Mouse (Mus musculus): Measurements from ENCODE around the gene Cops9. TPM values are rescaled to one million over a fixed set of nuclear protein-coding genes. Genes with fewer than 3 reads are reported as not detected.
A peak's percentile ranks its signal among the peaks of the same experiment; 100 is the strongest.

Gene Cops9
- total RNA-seq (2014; rRNA removed) (201 and 223 TPM in 2 replicates), polyA plus RNA-seq (2015; fragmentation: Nextera tagmentation; extraction: Ambion mirVana) (641 and 676 TPM in 2 replicates)

DNA sequence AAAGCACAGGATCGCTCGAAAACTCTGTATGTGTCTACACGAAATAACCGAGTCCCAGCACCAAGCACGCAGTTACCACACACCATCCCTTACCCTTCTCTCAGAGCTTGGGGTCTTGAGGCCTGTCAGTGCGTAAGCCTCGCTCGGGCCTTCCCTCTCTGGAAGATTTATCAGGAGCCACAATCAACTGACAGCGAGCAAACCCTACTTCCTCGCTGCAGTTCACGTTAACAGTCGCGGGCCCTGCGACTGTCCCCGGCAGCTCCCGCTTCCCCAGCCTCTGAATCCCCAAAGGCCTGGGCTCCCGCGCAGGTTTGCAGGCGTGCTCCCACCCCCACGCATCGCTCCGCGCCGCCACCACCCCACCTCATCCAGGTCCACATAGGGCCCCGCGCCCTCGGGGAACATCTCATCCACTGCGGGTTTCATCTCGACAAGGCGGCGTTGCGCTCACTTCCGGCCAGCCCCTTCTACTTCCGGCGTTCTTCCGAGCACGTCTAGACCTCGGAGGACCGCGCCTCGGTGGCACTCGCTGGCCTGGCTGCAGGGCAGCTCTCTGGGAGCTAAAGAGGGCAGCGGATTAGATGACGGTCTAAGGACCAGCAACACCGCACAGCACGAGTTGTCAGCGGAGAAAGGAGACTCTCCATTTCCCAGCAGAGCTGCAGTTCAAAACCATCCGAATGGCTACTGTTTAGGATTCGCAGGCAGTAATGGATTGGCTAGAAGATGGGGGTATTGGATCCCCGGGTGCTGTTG lies at the start of gene Cops9:
TSS of gene Cops9 (minus strand) at position 472 of the 759 bp plus-strand sequence.
- DNase-seq (ENCODE audit: low spot score), result peak; percentile 96
- Histone ChIP-seq H3K9me3 (ENCODE audit: low read length) (no peaks in the 10 kb centered on the region), H3K4me3 (ENCODE audit: low read length) (peak within 1 kb of the TSS; percentile 94), H3K9ac (replicated peaks; ENCODE audit: low read length) (peak within 1 kb of the TSS; percentile 95), H3K27ac (peak within 1 kb of the TSS; percentile 91), H3K36me3 (ENCODE audit: insufficient read depth, low read length) (peaks cover 14% of the 10 kb centered on the region), H3K4me2 (ENCODE audit: low read depth, low read length) (peak within 1 kb of the TSS; percentile 99), H3K4me1 (ENCODE audit: insufficient read depth, low read length) (0 out of 2 replicates have a peak, but pooled peaks cover 10% of the 10 kb centered on the region), H3K27me3 (ENCODE audit: insufficient read depth, low read length) (no peaks in the 10 kb centered on the region)
- 2% methylated on average over 50 of the region's 50 CpGs for WGBS
- no peak for TF ChIP-seq CTCF (IDR thresholded peaks at IDR 0.05; ENCODE audit: low read depth)
- peak; percentile 95 for ATAC-seq

DNA sequence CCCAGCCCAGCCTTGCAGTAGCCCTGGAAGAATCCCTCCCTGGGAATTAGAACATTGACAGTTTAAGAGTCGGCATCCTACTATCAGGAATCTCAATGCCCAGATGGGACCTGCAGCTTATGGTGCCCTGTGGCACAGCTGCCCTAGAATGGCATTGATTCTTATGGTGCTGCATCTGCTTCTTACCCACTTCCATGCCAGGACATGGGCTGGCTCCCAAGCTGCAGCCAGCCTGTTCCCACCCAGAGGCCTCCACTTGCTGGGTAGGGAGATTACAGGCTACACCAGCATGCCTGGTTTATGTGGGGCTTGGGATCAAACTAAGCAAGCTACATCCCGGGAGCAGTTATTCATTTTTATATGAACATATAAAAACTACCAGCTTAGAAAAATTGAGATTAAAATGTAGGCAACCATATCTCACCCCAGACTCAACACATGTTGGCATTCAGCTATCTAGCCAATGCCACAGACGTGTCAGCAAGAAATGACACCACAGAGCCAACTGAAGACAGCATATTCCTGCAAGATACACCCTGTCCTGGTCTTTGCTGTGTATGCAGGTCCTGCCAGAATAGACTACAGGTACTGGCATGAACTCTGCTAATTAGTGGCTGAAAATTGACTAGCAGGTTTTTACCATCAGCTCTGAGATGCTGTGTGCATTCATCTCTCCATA lies 49.5 kb upstream of the Cops9 start:
- no peak for ATAC-seq
- Histone ChIP-seq H3K27ac (no peak overlapping the region), H3K27me3 (ENCODE audit: insufficient read depth, low read length) (no peaks in the 10 kb centered on the region), H3K9me3 (ENCODE audit: low read length) (no peaks in the 10 kb centered on the region), H3K4me1 (ENCODE audit: insufficient read depth, low read length) (no peaks in the 10 kb centered on the region), H3K4me2 (ENCODE audit: low read depth, low read length) (no peak overlapping the region), H3K4me3 (ENCODE audit: low read length) (no peak overlapping the region), H3K9ac (replicated peaks; ENCODE audit: low read length) (no peak overlapping the region), H3K36me3 (ENCODE audit: insufficient read depth, low read length) (no peaks in the 10 kb centered on the region)
- no peak for TF ChIP-seq CTCF (IDR thresholded peaks at IDR 0.05; ENCODE audit: low read depth)
- peak; percentile 22 for DNase-seq (ENCODE audit: low spot score)
- WGBS, result 78% methylated on average over 3 of the region's 3 CpGs

DNA sequence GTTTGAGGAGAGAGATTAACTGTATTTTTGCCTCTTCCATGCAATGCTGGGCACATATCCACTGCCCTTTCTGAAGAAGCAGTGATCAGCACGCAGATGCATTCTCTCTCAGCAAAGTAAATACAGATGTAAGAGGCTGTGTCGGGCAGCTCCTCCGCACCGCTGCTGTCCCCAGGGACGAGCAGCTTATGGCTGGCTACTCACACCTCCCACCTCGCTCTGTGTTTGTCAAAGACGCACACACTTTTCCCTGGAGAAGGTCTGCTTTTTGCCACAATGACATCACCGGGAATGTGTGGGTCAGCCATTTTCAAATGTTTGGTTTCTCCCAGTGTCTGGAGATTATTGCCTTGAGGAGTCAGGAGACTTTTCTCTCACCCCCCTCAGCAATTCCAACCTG lies 45.2 kb upstream of the Cops9 start:
- DNase-seq (ENCODE audit: low spot score), result no peak
- H3K4me2 ChIP-seq (ENCODE audit: low read depth, low read length), result no peak overlapping the region
- H3K9ac ChIP-seq (replicated peaks; ENCODE audit: low read length), result no peak overlapping the region
- no peak for TF ChIP-seq CTCF (IDR thresholded peaks at IDR 0.05; ENCODE audit: low read depth)
- H3K4me1 ChIP-seq (ENCODE audit: insufficient read depth, low read length), result no peaks in the 10 kb centered on the region
- H3K36me3 ChIP-seq (ENCODE audit: insufficient read depth, low read length), result no peaks in the 10 kb centered on the region
- H3K27me3 ChIP-seq (ENCODE audit: insufficient read depth, low read length), result no peaks in the 10 kb centered on the region
- ATAC-seq, result no peak
- no peak overlapping the region for H3K4me3 ChIP-seq (ENCODE audit: low read length)
- no peak overlapping the region for H3K27ac ChIP-seq
- no peaks in the 10 kb centered on the region for H3K9me3 ChIP-seq (ENCODE audit: low read length)
- 57% methylated on average over 8 of the region's 8 CpGs for WGBS

DNA sequence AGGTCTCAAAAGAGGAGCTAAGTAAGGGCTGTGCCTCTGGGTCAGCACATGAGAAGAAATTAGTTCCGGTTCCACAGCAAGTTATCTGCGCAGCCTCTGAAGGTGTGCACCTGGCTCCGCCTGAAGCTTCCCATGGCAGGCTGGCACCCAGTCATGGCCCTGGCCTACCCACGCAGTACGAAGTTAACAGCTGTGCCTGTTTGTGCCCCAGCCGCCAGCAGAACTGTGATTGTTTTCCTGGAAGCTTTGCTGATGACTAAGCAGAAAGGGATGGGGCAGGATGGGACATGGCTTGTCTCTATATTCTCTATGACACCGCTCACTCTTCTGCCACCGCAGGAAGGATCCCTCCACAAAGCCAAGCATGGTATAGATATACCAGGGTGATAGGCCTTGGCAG lies 41.4 kb upstream of the Cops9 start:
- 76% methylated on average over 8 of the region's 8 CpGs for WGBS
- Histone ChIP-seq H3K27ac (no peak overlapping the region), H3K9ac (replicated peaks; ENCODE audit: low read length) (no peak overlapping the region), H3K9me3 (ENCODE audit: low read length) (no peaks in the 10 kb centered on the region), H3K36me3 (ENCODE audit: insufficient read depth, low read length) (no peaks in the 10 kb centered on the region), H3K4me3 (ENCODE audit: low read length) (no peak overlapping the region), H3K4me1 (ENCODE audit: insufficient read depth, low read length) (0 out of 2 replicates have a peak, but pooled peaks cover 8% of the 10 kb centered on the region), H3K4me2 (ENCODE audit: low read depth, low read length) (no peak overlapping the region), H3K27me3 (ENCODE audit: insufficient read depth, low read length) (no peaks in the 10 kb centered on the region)
- no peak for DNase-seq (ENCODE audit: low spot score)
- TF ChIP-seq CTCF (IDR thresholded peaks at IDR 0.05; ENCODE audit: low read depth), result no peak
- no peak for ATAC-seq

DNA sequence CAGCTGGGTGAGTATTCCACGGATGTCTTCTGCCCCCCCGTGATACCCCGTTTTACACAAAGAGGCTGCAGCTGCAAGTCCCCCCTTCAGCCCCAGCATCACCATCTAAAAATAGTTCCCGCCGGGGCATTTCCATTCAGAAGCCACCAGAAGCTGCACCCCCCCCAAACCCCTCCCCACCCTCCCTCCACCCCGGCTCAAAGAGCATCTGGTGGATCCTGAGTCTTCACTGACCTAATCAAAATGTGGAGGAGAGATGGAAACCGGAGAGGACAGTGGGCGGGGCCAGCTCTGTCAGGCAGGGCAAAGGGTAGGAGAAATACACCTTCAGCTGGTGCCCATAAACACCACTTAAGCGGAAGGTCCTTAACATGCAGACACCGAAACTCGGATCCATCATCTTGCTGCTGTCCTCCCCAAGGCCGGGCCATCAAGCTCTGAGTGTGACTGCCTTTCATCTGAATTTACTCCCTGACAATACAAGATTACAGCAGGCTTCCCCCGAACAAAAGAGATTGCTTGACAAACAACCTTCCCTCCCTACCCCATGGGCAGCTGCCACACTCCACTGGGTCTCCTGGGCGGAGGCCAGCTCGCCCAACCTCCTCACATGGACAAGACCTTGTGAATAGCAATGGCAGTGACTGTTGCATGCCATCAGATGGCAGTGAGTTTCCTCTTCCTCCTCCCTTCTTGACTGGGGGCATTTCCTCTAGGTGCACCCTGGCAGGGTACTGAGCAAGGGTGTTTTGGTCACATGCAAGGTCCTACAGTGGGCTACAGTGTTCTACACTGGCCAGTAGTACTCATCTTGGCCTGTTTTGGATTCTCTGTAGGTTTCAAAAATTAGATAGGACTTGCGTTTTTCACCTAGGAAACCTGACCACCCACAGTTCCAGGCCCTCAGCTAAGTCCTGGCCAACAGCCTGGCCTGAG lies 39.2 kb upstream of the Cops9 start:
- Histone ChIP-seq H3K9me3 (ENCODE audit: low read length) (no peaks in the 10 kb centered on the region), H3K4me3 (ENCODE audit: low read length) (no peak overlapping the region), H3K4me2 (ENCODE audit: low read depth, low read length) (peak overlapping the region; percentile 22; the same call in 1 of the 2 replicates), H3K27ac (no peak overlapping the region), H3K36me3 (ENCODE audit: insufficient read depth, low read length) (no peaks in the 10 kb centered on the region), H3K9ac (replicated peaks; ENCODE audit: low read length) (no peak overlapping the region), H3K27me3 (ENCODE audit: insufficient read depth, low read length) (no peaks in the 10 kb centered on the region), H3K4me1 (ENCODE audit: insufficient read depth, low read length) (0 out of 2 replicates have a peak, but pooled peaks cover 8% of the 10 kb centered on the region)
- peak; percentile 40 for TF ChIP-seq CTCF (IDR thresholded peaks at IDR 0.05; ENCODE audit: low read depth)
- DNase-seq (ENCODE audit: low spot score) (peak; percentile 69), ATAC-seq (peak; percentile 81)
- WGBS, result 15% methylated on average over 16 of the region's 16 CpGs

DNA sequence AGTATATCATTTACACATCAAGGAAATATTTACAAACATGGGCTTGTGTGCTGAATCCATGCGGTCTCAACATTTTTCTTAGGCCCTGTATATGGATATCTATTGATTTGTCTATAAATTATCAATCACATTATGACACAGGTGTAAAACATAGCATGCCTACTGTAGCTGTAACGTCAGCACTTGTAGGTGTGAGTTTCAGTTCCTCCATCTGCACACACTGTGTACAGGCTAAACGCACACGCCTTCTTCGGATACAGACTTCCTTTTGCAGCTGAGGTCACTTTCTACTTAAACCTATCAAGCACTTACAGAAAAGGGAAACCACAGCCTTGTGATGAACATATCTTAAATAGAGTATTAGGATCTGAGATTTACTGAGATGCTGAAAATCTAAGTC lies 37.0 kb upstream of the Cops9 start:
- no peaks in the 10 kb centered on the region for H3K27me3 ChIP-seq (ENCODE audit: insufficient read depth, low read length)

More for the DNA sequence above, 37.0 kb upstream of the Cops9 start:
- H3K4me1 ChIP-seq (ENCODE audit: insufficient read depth, low read length), result 0 out of 2 replicates have a peak, but pooled peaks cover 8% of the 10 kb centered on the region
- no peak overlapping the region for H3K9ac ChIP-seq (replicated peaks; ENCODE audit: low read length)
- H3K36me3 ChIP-seq (ENCODE audit: insufficient read depth, low read length), result no peaks in the 10 kb centered on the region
- no peaks in the 10 kb centered on the region for H3K9me3 ChIP-seq (ENCODE audit: low read length)
- no peak overlapping the region for H3K4me3 ChIP-seq (ENCODE audit: low read length)
- WGBS, result 92% methylated on average over 5 of the region's 5 CpGs
- no peak for ATAC-seq
- no peak for DNase-seq (ENCODE audit: low spot score)
- H3K27ac ChIP-seq, result no peak overlapping the region
- no peak for TF ChIP-seq CTCF (IDR thresholded peaks at IDR 0.05; ENCODE audit: low read depth)
- H3K4me2 ChIP-seq (ENCODE audit: low read depth, low read length), result no peak overlapping the region
